Mouse (Mus musculus) CH12.LX (cell line): Measurements from ENCODE around the gene Tox2. TPM values are rescaled to one million over a fixed set of nuclear protein-coding genes. Genes with fewer than 3 reads are reported as not detected.

Experiments used
- DNase-seq: peaks from one replicate; pipeline ENCODE4 v3.0.0-alpha.2; 2013; ENCODE audit errors: extremely low read depth
- H3K27ac ChIP-seq: 2 replicates; pipeline ENCODE4 v1.5.1; 2012; ENCODE audit warnings: low read depth, mild to moderate bottlenecking, control low read depth, moderate library complexity; ENCODE audit not compliant: insufficient read depth
- H3K27me3 ChIP-seq: replicated peaks from 2 replicates; pipeline ENCODE3; 2012; ENCODE audit warnings: inconsistent platforms
- H3K36me3 ChIP-seq, 2 experiments: replicated peaks in 1 of 2; 2 replicates each; pipeline versions ENCODE3 to v1.6.1; 2012; ENCODE audit warnings: inconsistent platforms in 1 of 2, low read length in 1 of 2, mild to moderate bottlenecking in 1 of 2, mixed read lengths in 1 of 2, moderate library complexity in 1 of 2; ENCODE audit not compliant: control insufficient read depth in 1 of 2, insufficient read depth in 1 of 2
- H3K4me1 ChIP-seq, 2 experiments: 2 replicates each; pipeline ENCODE4 v1.6.1; 2012; ENCODE audit warnings: inconsistent platforms in 1 of 2, moderate library complexity in 1 of 2; ENCODE audit not compliant: insufficient read depth in 2 of 2, control insufficient read depth in 1 of 2
- H3K4me2 ChIP-seq: 2 replicates; pipeline ENCODE4 v1.6.1; 2012; ENCODE audit warnings: low read depth, mild to moderate bottlenecking, control low read depth; ENCODE audit not compliant: poor library complexity, insufficient read depth, severe bottlenecking
- H3K4me3 ChIP-seq, 3 experiments: fragments of 150-350 bp in 1 of 3; sonication (generic) in 1 of 3; replicated peaks in 1 of 3; 2 replicates each; pipeline versions ENCODE3 to v1.5.1; 2011 to 2012; ENCODE audit warnings: low read depth in 2 of 3, low read length in 2 of 3, mild to moderate bottlenecking in 2 of 3, moderate library complexity in 2 of 3, control low read depth in 1 of 3, improper control_type of control experiment in 1 of 3, inconsistent platforms in 1 of 3, mixed read lengths in 1 of 3; ENCODE audit not compliant: poor library complexity in 1 of 3
- H3K79me2 ChIP-seq: replicated peaks from 2 replicates; pipeline ENCODE4 v1.6.1; 2012; ENCODE audit warnings: mild to moderate bottlenecking, moderate library complexity; ENCODE audit not compliant: control insufficient read depth, poor library complexity, insufficient read depth, severe bottlenecking; ENCODE audit errors: extremely low read depth
- H3K9ac ChIP-seq: 2 replicates; pipeline ENCODE4 v1.6.1; 2012; ENCODE audit warnings: low read depth, mild to moderate bottlenecking, control low read depth, moderate library complexity; ENCODE audit not compliant: insufficient read depth
- H3K9me3 ChIP-seq: replicated peaks from 2 replicates; pipeline ENCODE3; 2012; ENCODE audit warnings: low read length, inconsistent platforms, mixed read lengths
- CHD1 ChIP-seq: IDR thresholded peaks from 2 replicates; pipeline ENCODE4 v1.6.1; 2012; ENCODE audit warnings: low read depth, low read length, improper control_type of control experiment, inconsistent platforms
- JUN ChIP-seq: IDR thresholded peaks from 2 replicates; pipeline ENCODE4 v1.6.1; 2011; ENCODE audit warnings: low read depth, mild to moderate bottlenecking, low read length, improper control_type of control experiment, moderate library complexity; ENCODE audit not compliant: insufficient read depth
- MAX ChIP-seq: IDR thresholded peaks from 2 replicates; pipeline ENCODE4 v1.6.1; 2011; ENCODE audit warnings: low read length, improper control_type of control experiment
- RCOR1 ChIP-seq: conservative IDR thresholded peaks from 2 replicates; pipeline ENCODE4 v1.6.1; 2012; ENCODE audit warnings: low read depth, mild to moderate bottlenecking, inconsistent platforms, low read length, improper control_type of control experiment
- SIN3A ChIP-seq: IDR thresholded peaks from 2 replicates; pipeline ENCODE4 v1.6.1; 2012; ENCODE audit warnings: low read length, improper control_type of control experiment, inconsistent platforms
- USF1 ChIP-seq: IDR thresholded peaks from 2 replicates; pipeline ENCODE4 v1.6.1; 2014; ENCODE audit warnings: low read depth, mild to moderate bottlenecking, inconsistent platforms, low read length, improper control_type of control experiment
- ZC3H11A ChIP-seq: IDR thresholded peaks from 2 replicates; pipeline ENCODE4 v1.6.1; 2012; ENCODE audit warnings: low read depth, mild to moderate bottlenecking, inconsistent platforms, low read length, improper control_type of control experiment
- ZKSCAN1 ChIP-seq: IDR thresholded peaks from 2 replicates; pipeline ENCODE4 v1.6.1; 2012; ENCODE audit warnings: low read depth, inconsistent platforms, low read length, improper control_type of control experiment, borderline replicate concordance
- ZNF384 ChIP-seq: IDR thresholded peaks from 2 replicates; pipeline ENCODE4 v1.6.1; 2012; ENCODE audit warnings: low read depth, low read length, improper control_type of control experiment, inconsistent platforms
- dilution Hi-C: fragments of 300-500 bp; cut with MboI; formaldehyde crosslinking; loops from 2 replicates; pipeline ENCODE4 v1.14.3; 2020; ENCODE audit warnings: low sequenced_read_pairs; ENCODE audit not compliant: extremely low pct_unique_long_range_greater_than_20kb, extremely low pct_ligation_motif_present
- in situ Hi-C: fragments of 300-500 bp; cut with MboI; formaldehyde crosslinking; loops from 3 replicates; pipeline ENCODE4 v1.14.3; 2019; ENCODE audit warnings: low sequenced_read_pairs, low pct_ligation_motif_present, low pct_unique_long_range_greater_than_20kb, mixed read lengths
- polyA plus RNA-seq: library from polyadenylated mRNA; unstranded; fragments of >175 nt; gene quantifications from 2 replicates; pipeline ENCODE4 v1.2.1, GENCODE M21; 2012; ENCODE audit warnings: low read depth; ENCODE audit not compliant: insufficient read length
- total RNA-seq, 2 experiments: library from RNA; depleted of rRNA; stranded (reverse); fragments of 300-350 nt in 1 of 2; fragments of >200 nt in 1 of 2; gene quantifications; 2 replicates each; pipeline ENCODE4 v1.2.3; 2012 to 2014

The Tox2 gene
- total and polyA plus RNA-seq, 3 experiments, result not detected

GRCm38 (mm10) chr2:163360858-163361623 is 158.1 kb downstream of the Tox2 start:
- Histone ChIP-seq H3K4me1 (peaks cover 0 to 3% of the 10 kb centered on the region in 2 experiments; a peak in 1 of 4 replicates), H3K27me3 (peaks cover 84% of the 10 kb centered on the region), H3K4me2 (no peak overlapping the region), H3K4me3 (no peak overlapping the region), H3K9ac (no peak overlapping the region), H3K27ac (no peak overlapping the region), H3K9me3 (no peaks in the 10 kb centered on the region), H3K79me2 (no peaks in the 10 kb centered on the region), H3K36me3 (no peaks in the 10 kb centered on the region)
- in situ Hi-C loops, result no loop called here
- dilution Hi-C loops, result no loop called here
- no peak for DNase-seq
- TF ChIP-seq RCOR1, result no peak
- no peak for TF ChIP-seq CHD1
- TF ChIP-seq MAX, result no peak
- TF ChIP-seq ZNF384, result no peak
- TF ChIP-seq ZKSCAN1, result no peak
- no peak for TF ChIP-seq ZC3H11A
- TF ChIP-seq JUN, result no peak

GRCm38 (mm10) chr2:163362940-163363921 is 160.3 kb downstream of the Tox2 start:
- Histone ChIP-seq H3K4me3 (no peak overlapping the region), H3K79me2 (no peaks in the 10 kb centered on the region), H3K9ac (no peak overlapping the region), H3K4me1 (no peaks in the 10 kb centered on the region), H3K36me3 (no peaks in the 10 kb centered on the region), H3K27me3 (peaks cover 86% of the 10 kb centered on the region), H3K9me3 (no peaks in the 10 kb centered on the region), H3K4me2 (no peak overlapping the region), H3K27ac (no peak overlapping the region)
- in situ Hi-C loops, result no loop called here
- dilution Hi-C loops, result no loop called here
- no peak for TF ChIP-seq MAX
- no peak for TF ChIP-seq USF1
- no peak for TF ChIP-seq SIN3A
- no peak for DNase-seq
